Mouse (Mus musculus): ENCODE results near the gene Gm20918. TPM values are rescaled to one million over a fixed set of nuclear protein-coding genes. Genes with fewer than 3 reads are reported as not detected.

Gene Gm20918
- polyA plus RNA-seq (2021; fragmentation: Nextera tagmentation), result not detected in 2 replicates
- long read RNA-seq, experiment 1, result 0 reads
- long read RNA-seq, experiment 2, result 0 reads

DNA sequence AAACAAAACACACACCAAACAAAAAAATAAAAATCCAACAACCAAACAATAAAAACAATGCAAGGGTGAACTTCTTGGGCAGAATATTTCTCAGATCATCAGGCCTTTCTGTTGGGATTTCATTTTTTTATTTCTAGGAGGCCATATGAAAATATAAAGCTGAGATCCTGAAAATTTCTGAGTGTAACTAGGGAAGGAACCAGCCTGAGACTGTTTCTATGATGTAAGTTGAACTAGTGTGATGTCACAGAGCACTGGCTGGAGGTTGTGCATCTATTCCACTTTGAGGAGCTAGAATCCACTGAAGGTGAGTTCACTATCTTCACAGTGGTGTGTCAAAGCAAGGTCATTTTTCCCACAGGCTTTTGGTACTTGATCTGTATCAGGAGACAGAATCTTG is at the start of gene Gm20918:
Gene Gm20918 (plus strand): TSS at position 301 of the 400 bp plus-strand sequence.

Other genes with a start within 250 kb of the Gm20918 start
- not detected in 2 replicates for gene Gm21820, start 205.5 kb downstream of the Gm20918 start, polyA plus RNA-seq (2021; fragmentation: Nextera tagmentation)